Mouse (Mus musculus) heart, adult 2 months (tissue): ENCODE measurements at regions not wholly inside any gene's neighbourhood (a gene's known extent, or its start where the extent isn't known, plus 50 kb on each side); places are given as distances from the start of the nearest gene placed in this dataset.
A peak's percentile ranks its signal among the peaks of the same experiment; 100 is the strongest.

ENCODE experiments used
- DNase-seq, 2 experiments: peaks; one replicate each; pipeline ENCODE4 v3.0.0; 2021
- H3K27ac ChIP-seq: fragments of 200-600 bp; 2 replicates; pipeline ENCODE4 v1.8.1; 2022
- H3K27me3 ChIP-seq: fragments of 200-500 bp; 2 replicates; pipeline ENCODE4 v1.6.1; 2012; ENCODE audit warnings: mild to moderate bottlenecking, low read length, inconsistent platforms, mixed read lengths; ENCODE audit not compliant: control insufficient read depth, insufficient read depth
- H3K36me3 ChIP-seq: fragments of 200-500 bp; 2 replicates; pipeline ENCODE4 v1.6.1; 2012; ENCODE audit warnings: low read length, inconsistent platforms; ENCODE audit not compliant: control insufficient read depth, insufficient read depth
- H3K4me1 ChIP-seq: fragments of 200-500 bp; 2 replicates; pipeline ENCODE4 v1.6.1; 2011; ENCODE audit warnings: low read length; ENCODE audit not compliant: control insufficient read depth, insufficient read depth
- H3K4me3 ChIP-seq: fragments of 200-600 bp; 2 replicates; pipeline ENCODE4 v1.8.1; 2022
- H3K79me2 ChIP-seq: fragments of 200-500 bp; replicated peaks from 2 replicates; pipeline ENCODE4 v1.6.1; 2012; ENCODE audit warnings: mild to moderate bottlenecking, inconsistent platforms, low read length, moderate library complexity, mixed read lengths; ENCODE audit not compliant: control insufficient read depth, insufficient read depth
- H3K9ac ChIP-seq: fragments of 200-500 bp; 2 replicates; pipeline ENCODE4 v1.6.1; 2012; ENCODE audit warnings: low read depth, mild to moderate bottlenecking, control low read depth, inconsistent platforms, low read length, mixed read lengths
- CTCF ChIP-seq: fragments of 200-600 bp; IDR thresholded peaks from 2 replicates; pipeline ENCODE4 v1.8.1; 2022; ENCODE audit warnings: antibody characterized with exemption, mild to moderate bottlenecking, moderate library complexity
- EP300 ChIP-seq: fragments of 200-500 bp; IDR thresholded peaks from 2 replicates; pipeline ENCODE4 v1.6.1; 2011; ENCODE audit warnings: low read depth, low read length, control low read depth; ENCODE audit not compliant: insufficient read depth
- POLR2A ChIP-seq: fragments of 200-500 bp; IDR thresholded peaks from 2 replicates; pipeline ENCODE4 v1.6.1; 2011; ENCODE audit warnings: mild to moderate bottlenecking, low read depth, low read length, control low read depth; ENCODE audit not compliant: insufficient read depth
- WGBS: fragments of 180-500 bp; shearing (Covaris S2); methylation state at CpG from one replicate; pipeline ENCODE4 v1.1.7; 2018; 5-methylcytosine and 5-hydroxymethylcytosine counted together
- intact Hi-C: fragments of 180-260 bp; cut with DNase I; formaldehyde crosslinking; loops from one replicate; pipeline ENCODE4 v1.15.1; 2025

DNA sequence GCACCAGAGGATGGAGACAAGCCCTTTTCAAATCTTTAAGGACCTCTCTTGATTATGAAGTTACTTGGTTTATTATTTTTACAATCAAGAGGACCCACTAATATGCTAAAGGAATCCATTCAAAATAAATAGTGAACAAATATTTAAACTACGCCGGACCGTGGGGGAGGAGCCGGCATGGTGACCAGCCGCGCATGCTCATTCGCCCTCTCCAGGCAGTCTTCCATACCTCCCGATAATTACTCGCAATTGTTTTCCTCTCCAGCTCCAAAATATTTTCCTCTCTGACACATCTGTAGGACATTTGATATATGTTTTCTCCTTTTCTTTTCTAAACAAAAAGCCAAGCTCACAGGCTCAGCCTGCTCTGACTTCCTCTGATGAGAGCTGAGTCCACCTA, 111.3 kb upstream of the Gsc start:
- no peak overlapping the region for H3K27ac ChIP-seq
- WGBS: 83% methylated on average over 9 of the region's 9 CpGs
- intact Hi-C loops: no loop called here
- no peak for DNase-seq
- H3K9ac ChIP-seq: no peak overlapping the region
- no peaks in the 10 kb centered on the region for H3K4me1 ChIP-seq
- no peaks in the 10 kb centered on the region for H3K36me3 ChIP-seq
- H3K79me2 ChIP-seq: no peaks in the 10 kb centered on the region
- TF ChIP-seq POLR2A: no peak
- no peak for TF ChIP-seq EP300
- no peak for TF ChIP-seq CTCF
- H3K4me3 ChIP-seq: no peak overlapping the region
- H3K27me3 ChIP-seq: no peaks in the 10 kb centered on the region

- intact Hi-C loops: no loop called here
- Histone ChIP-seq H3K4me3 (no peak overlapping the region), H3K36me3 (no peaks in the 10 kb centered on the region), H3K79me2 (no peaks in the 10 kb centered on the region), H3K4me1 (no peaks in the 10 kb centered on the region), H3K27ac (no peak overlapping the region), H3K9ac (no peak overlapping the region), H3K27me3 (no peaks in the 10 kb centered on the region)
- DNase-seq: no peak
- TF ChIP-seq EP300 (no peak), POLR2A (no peak), CTCF (no peak)
- 36% methylated on average over 7 of the region's 7 CpGs for WGBS
Observed at GRCm38 (mm10) chr12:104580796-104581195, 107.7 kb upstream of the Gsc start.

- no peak for DNase-seq
- Histone ChIP-seq H3K36me3 (no peaks in the 10 kb centered on the region), H3K27me3 (no peaks in the 10 kb centered on the region; the same call in 1 of the 2 replicates), H3K79me2 (no peaks in the 10 kb centered on the region), H3K4me1 (no peaks in the 10 kb centered on the region), H3K4me3 (no peak overlapping the region), H3K9ac (no peak overlapping the region), H3K27ac (no peak overlapping the region)
- TF ChIP-seq POLR2A (no peak), EP300 (no peak), CTCF (no peak)
- WGBS: 84% methylated on average over 17 of the region's 17 CpGs
- intact Hi-C loops: no loop called here
Observed at GRCm38 (mm10) chr12:104567622-104568021, 94.5 kb upstream of the Gsc start.

- TF ChIP-seq EP300 (no peak), CTCF (no peak), POLR2A (no peak)
- H3K79me2 ChIP-seq: no peaks in the 10 kb centered on the region
- H3K4me1 ChIP-seq: no peaks in the 10 kb centered on the region; the same call in 1 of the 2 replicates
- H3K27ac ChIP-seq: no peak overlapping the region
- WGBS: 44% methylated on average over 5 of the region's 5 CpGs
- intact Hi-C loops: no loop called here
- no peaks in the 10 kb centered on the region for H3K36me3 ChIP-seq
- no peak overlapping the region for H3K4me3 ChIP-seq
- no peak overlapping the region for H3K9ac ChIP-seq
- H3K27me3 ChIP-seq: no peaks in the 10 kb centered on the region; the same call in 1 of the 2 replicates
- peak in 1 of 2 experiments; percentile 7 for DNase-seq
Observed at GRCm38 (mm10) chr12:104562961-104563360, 89.8 kb upstream of the Gsc start.

DNA sequence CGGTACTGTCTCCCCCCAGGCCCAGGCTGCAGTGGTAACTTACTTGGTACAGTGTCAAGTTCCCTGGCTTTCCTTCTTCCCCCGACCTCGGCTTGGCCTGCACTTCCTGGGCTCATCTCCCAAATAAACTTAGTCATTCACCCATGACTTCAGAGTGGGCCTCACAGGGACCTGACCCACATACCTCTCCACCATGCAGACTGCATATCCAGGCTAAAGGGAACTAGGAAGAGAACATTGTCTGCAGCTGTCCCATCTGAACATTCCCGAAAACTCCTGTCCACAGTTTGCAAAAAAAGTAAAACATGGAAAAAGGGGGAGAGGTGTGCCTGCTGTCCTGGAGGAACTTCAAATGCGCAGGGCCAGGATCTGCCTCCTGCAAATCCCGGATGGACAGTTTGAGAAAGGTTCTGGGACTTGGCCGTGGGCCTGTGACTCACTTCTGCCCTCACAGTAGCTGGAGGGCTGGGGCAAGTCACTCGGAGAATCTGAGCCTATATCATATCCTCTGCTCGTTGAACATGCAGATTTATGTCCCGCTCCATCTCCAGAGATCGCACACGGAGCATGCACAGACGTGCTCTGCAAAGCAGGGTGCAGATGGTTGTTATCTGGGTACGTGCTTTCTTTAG, 87.9 kb upstream of the Gsc start:
- TF ChIP-seq POLR2A (no peak), CTCF (no peak), EP300 (no peak)
- Histone ChIP-seq H3K79me2 (no peaks in the 10 kb centered on the region), H3K4me1 (no peaks in the 10 kb centered on the region; the same call in 1 of the 2 replicates), H3K27me3 (no peaks in the 10 kb centered on the region; the same call in 1 of the 2 replicates), H3K36me3 (no peaks in the 10 kb centered on the region), H3K27ac (no peak overlapping the region), H3K4me3 (no peak overlapping the region), H3K9ac (no peak overlapping the region)
- WGBS: 41% methylated on average over 14 of the region's 14 CpGs
- DNase-seq: peak; percentile 31 to 44
- intact Hi-C loops: no loop called here

DNA sequence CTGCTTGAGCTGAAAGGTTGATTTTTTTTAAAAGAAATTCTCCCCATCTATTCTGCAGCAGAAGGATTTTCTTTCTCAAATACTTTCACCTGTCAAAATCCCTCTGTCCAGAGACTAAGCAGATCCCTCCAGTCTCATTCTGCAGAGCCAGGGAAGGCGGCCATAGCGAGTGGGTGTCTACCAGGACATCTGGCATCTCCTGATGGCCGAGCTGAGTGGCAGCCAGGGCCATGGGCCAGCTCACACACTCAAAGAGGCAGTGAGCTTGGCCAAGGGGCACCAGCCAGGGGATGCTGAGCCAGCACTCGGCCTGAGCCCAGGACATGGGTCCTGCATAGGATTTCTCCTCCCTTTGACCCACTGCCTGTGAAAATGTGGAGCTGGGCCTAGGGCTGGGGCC, 84.6 kb upstream of the Gsc start:
- peak; percentile 65 to 82 for DNase-seq
- Histone ChIP-seq H3K4me1 (peaks cover 2% of the 10 kb centered on the region), H3K36me3 (no peaks in the 10 kb centered on the region), H3K27me3 (no peaks in the 10 kb centered on the region), H3K9ac (no peak overlapping the region), H3K27ac (no peak overlapping the region), H3K79me2 (no peaks in the 10 kb centered on the region), H3K4me3 (no peak overlapping the region)
- intact Hi-C loops: loop anchor here (5.0 kb wide), 1 partner anchor 65 kb away; no protein-coding TSS in a partner anchor
- TF ChIP-seq CTCF: no peak
- TF ChIP-seq POLR2A: no peak
- no peak for TF ChIP-seq EP300
- 33% methylated on average over 4 of the region's 4 CpGs for WGBS
